Mouse (Mus musculus) kidney, postnatal 36 days (tissue): ENCODE data around the gene Lbp.

Source experiments
- DNase-seq, 2 experiments: peaks; one replicate each; pipeline ENCODE4 v3.0.0; 2021 to 2022; ENCODE audit warnings: mixed read lengths in 2 of 2

Lbp gene

DNA sequence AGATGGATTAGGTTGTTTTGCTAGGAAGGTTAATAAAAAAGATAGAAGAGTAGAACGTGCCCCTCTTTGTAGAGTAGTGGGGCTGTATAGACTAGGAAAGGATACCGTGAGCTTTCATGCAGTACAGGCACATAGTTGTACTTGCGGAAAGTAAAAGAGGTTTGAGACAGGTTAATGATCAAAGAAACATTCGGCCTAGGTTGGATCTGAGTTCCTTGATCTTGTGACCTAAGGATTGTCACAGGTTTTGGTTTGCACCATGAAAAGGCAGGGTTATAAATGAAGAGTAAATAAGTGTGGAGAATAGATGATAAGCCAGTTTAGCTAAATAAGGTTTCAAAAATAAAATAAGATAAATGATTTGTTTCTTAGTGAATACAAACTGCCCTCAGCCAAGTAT lies 57.9 kb downstream of the Lbp start:
- peak in 1 of 2 experiments; percentile 43 for DNase-seq

DNA sequence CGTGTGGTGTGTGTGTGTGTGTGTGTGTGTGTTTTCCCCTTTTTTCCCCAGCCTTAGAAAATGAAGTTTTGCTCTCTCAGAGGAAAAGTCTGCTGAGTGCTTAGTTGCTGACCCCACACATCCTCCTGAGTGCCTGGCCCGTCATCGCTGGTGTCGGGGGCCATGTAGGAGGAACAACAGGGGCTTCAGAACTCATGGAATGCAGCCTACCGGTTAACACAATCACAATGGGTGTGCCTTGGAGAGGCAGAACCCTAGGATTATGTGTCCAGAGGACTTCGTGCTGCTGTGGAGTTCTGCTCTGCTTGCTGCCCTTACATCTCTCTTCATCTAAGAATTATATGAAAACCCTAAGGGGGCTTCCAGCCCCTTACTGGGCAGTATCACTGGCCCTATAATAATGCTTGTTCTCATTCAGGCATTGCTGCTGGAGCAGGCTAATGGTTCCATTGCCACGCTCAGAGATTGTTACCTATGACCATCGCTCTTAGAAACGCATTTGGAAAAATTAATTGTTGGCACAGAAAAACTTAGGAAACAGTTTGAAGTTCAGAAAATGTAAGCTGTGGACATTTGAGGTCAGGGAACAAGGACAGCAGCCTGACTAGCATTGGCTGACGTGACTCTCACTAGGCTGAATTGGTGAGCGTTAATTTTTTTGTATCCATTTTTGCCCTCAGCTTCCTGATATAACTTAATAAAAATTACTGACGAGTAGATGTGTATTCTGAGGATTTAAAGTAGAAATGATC lies 59.0 kb downstream of the Lbp start:
- DNase-seq, result no peak

DNA sequence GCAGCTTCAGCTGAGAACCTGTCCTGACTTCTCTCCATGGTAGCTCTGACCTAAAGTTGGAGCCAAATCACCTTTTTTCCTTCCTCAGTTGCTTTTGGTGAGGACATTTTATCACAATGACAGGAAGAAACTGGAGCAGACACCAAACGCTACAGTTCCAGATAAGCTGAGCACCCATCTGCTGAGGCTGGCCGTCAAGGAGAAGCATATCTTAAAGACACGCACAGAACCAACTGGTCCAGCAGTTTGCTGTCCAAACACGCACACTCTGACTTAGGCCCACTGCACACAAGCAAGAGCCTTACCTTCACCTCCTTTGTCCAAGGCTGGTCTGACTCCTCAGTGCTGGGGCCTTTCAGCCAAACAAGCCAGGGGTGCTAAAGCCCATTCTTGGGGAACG lies 61.4 kb downstream of the Lbp start:
- DNase-seq, result no peak

DNA sequence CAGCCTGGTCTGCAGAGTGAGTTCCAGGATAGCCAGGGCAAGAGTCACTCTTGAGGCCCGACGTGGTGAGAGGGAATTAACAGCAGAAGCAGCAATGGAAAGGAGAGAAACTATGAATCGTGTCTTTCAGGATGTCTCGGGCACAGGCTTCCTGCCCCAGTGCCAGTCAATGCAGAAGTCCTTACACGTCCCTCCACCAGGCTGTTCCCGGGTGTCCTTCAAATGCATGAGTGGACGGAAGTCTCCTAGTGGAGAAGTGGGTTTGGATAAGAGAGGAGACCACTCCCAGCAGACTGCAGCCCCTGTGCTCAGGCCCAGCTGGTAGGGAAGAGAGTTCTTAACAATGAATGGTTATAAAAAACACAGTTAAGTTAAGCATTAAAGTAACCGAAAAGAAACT lies 62.0 kb downstream of the Lbp start:
- DNase-seq, result no peak

GRCm38 (mm10) chr2:158369474-158370172 lies 63.3 kb downstream of the Lbp start:
- DNase-seq, result no peak

- peak; percentile 54 to 65 for DNase-seq
Observed at GRCm38 (mm10) chr2:158370173-158370550, 63.9 kb downstream of the Lbp start.

GRCm38 (mm10) chr2:158373061-158373460 lies 66.8 kb downstream of the Lbp start:
- peak; percentile 49 to 71 for DNase-seq

DNA sequence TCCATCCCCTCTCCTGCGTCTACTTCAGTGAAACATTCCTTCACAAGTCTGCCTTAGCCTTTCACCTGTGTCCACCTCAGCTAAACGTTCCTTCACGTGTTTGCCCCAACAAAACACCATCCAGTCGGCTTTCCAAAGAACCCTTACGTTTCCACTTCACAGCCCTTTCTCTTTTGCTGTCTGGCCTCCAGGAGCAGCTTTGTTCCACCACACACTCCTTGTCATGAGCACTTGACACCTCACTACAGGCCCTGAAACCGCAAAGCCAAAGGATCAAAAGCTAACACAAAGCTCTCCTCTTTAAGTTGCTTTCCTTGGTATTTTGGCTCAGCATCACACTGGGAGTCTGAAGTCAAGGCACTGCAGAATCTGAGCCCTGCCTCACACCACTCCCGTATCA lies 67.2 kb downstream of the Lbp start:
- DNase-seq, result no peak

DNA sequence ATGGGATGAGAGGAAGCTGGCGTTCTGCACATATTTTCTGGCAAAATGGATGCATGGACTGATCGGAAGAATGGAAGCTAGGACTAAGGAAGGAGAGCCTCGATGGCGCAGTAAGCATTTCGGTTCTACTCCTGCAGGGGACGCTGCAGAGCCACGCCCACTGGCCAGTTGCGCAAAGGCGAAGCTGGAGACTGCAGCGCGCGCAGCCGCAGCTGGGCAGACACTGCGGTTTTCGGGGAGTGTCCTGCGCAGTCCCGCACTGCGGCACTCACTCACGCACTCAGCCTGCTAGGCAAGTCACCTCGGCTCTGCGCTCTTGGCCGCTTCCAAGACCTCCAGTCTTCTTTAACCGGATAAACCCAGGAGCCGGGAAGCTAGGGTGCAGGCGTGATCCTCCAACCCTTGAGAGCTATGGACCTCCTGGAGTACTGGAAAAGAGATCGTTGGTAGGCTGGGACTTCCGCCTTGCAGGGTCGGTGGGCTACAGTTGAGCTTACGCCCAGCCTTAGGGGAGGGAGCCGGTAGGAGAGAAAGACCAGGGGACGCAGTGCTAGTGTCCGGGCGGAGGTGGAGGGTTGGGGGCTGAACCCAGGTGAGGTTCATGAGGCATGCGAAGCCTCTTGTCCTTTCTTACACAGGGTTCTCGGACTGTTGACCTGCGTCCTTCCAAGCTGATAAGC lies 69.3 kb downstream of the Lbp start, which contains the start of gene Snhg11:
Snhg11 (plus strand) TSS at position 196 of the 680 bp plus-strand sequence.
- DNase-seq, result peak; percentile 28 to 67

- DNase-seq, result no peak
Observed at GRCm38 (mm10) chr2:158376123-158376687, 69.9 kb downstream of the Lbp start.

- no peak for DNase-seq
Observed at GRCm38 (mm10) chr2:158376798-158377197, 70.5 kb downstream of the Lbp start.

DNA sequence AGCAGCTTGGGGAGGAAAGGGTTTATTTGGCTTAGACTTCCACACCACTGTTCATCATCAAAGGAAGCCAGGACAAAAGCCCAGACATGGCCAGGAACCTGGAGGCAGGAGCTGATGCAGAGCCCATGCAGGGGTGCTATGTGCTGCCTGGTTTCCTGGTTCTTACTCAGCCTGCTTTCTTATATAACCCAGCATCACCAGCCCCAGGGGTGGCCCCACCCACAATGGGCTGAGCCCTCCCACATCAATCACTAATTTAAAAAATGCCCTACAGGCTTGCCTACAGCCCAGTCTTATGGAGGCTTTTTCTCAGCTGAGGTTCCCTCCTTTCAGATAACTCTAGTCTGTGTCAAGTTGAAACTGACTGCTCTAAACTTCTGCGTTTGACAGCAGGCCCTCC lies 71.5 kb downstream of the Lbp start:
- DNase-seq, result no peak

DNA sequence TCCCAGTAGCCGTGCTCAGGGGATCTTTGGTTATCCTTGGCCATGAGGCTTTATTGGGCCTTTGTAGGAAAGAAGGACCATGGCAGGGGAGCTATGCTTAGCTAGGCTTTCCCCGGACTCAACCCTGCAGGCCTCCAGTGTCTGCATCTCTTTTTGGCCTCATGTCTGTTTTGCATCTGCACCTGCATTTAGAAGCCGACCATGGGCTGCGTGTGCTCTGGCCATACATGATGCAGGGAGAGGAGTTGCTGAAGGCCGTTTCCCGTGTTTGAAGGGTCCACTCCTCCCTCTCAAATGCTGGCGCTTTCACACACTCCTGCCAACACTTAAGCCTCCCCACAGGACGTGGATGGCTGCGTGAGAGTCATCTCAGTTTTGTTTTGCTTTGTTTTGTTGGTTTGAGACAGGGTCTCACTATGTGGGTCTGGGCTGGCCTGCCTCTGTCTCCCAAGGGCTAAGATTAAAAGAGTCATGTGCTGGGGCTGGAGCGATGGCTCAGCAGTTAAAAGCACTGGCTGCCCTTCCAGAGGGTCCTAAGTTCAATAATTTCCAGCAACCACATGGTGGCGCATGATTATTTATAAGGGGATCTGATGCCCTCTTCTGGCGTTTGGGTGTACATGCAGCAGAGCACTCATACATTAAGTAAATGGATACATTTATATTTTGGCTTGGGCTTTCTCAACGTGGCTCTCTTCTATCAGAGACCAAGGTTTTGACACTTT lies 73.2 kb downstream of the Lbp start:
- peak; percentile 80 to 83 for DNase-seq
